Mouse (Mus musculus) lung, adult 2 months (tissue): ENCODE measurements around the gene Gm49322. TPM values are rescaled to one million over a fixed set of nuclear protein-coding genes. Genes with fewer than 3 reads are reported as not detected.
"Not testable (repeated sequence)": the region's sequence is repeated elsewhere in the genome, so short reads cannot be mapped to it uniquely, and the experiment has no call there.

Source experiments
- DNase-seq: peaks from one replicate; pipeline ENCODE4 v3.0.0; 2022
- H3K4me1 ChIP-seq: fragments of 200-500 bp; 2 replicates; pipeline ENCODE4 v1.6.1; 2011; ENCODE audit warnings: low read length; ENCODE audit not compliant: control insufficient read depth, insufficient read depth
- H3K4me3 ChIP-seq: fragments of 200-500 bp; replicated peaks from 2 replicates; pipeline ENCODE3; 2011; ENCODE audit warnings: low read depth, mild to moderate bottlenecking, control low read depth, low read length; ENCODE audit errors: extremely low read depth
- CTCF ChIP-seq: fragments of 200-500 bp; IDR thresholded peaks from 2 replicates; pipeline ENCODE4 v1.5.1; 2011; ENCODE audit warnings: mild to moderate bottlenecking, low read length, control low read depth; ENCODE audit not compliant: insufficient read depth
- POLR2A ChIP-seq: fragments of 200-500 bp; IDR thresholded peaks from 2 replicates; pipeline ENCODE4 v1.6.1; 2011; ENCODE audit warnings: low read depth, mild to moderate bottlenecking, control low read depth, low read length, borderline replicate concordance; ENCODE audit errors: extremely low read depth
- WGBS: fragments of 180-500 bp; shearing (Covaris S2); methylation state at CpG from one replicate; pipeline ENCODE4 v1.1.7; 2018; 5-methylcytosine and 5-hydroxymethylcytosine counted together
- polyA plus RNA-seq: library from polyadenylated mRNA; depleted of rRNA; stranded (reverse); fragments of >200 nt; gene quantifications from 2 replicates; pipeline ENCODE4 v1.2.3, GENCODE M21; 2012

Gm49322 gene
- polyA plus RNA-seq, 1 experiment: 2.2 TPM

DNA sequence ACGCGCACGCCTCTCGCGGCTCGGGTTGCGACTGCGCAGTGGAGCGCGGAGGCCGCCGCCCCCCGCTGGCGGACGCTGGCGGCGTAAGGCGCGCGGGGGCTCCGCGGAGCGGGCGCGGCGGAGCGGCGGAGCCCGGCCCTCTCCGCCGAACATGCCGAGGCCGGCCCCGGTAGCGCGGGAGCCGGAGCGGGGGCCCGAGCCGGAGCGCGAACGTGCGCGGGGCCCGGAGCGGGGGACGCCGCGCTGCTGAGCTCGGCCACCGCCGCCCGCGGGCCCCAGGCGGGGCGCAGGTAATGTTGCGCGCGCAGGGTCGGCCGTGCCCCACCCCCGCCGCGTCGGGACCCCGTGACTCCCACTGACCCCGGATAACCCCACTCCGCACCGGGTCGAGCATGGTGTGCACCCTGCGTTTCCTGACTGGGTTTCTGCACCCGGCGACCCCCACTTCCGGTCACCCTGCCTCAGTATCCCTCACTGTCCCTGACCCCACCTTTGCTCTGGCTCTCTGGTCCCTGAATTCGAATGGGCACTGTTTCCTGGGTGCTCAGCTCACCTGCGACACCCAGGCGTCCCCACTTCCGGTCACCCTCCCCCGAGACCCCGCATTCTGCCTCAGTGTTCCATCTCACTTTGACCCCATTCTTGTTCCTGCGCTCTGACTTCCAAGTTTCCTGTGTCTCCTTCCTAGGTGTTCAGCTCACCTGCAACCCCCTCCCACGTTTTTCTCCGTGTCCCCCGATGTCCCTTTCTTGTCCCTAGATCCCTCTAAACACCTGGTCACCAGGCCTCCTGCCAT is 17.0 kb downstream of the Gm49322 start, which contains the start of gene Csnk1g2:
Csnk1g2 (plus strand) TSS at position 178 of the 796 bp plus-strand sequence.
- TF ChIP-seq CTCF (no peak), POLR2A (peak; percentile 48; the same call in 1 of the 2 replicates)
- Histone ChIP-seq H3K4me3 (peak within 1 kb of the TSS; percentile 93), H3K4me1 (peaks cover 7% of the 10 kb centered on the region; the same call in 1 of the 2 replicates)
- DNase-seq: peak; percentile 60
- 1% methylated on average over 84 of the region's 85 CpGs for WGBS

DNA sequence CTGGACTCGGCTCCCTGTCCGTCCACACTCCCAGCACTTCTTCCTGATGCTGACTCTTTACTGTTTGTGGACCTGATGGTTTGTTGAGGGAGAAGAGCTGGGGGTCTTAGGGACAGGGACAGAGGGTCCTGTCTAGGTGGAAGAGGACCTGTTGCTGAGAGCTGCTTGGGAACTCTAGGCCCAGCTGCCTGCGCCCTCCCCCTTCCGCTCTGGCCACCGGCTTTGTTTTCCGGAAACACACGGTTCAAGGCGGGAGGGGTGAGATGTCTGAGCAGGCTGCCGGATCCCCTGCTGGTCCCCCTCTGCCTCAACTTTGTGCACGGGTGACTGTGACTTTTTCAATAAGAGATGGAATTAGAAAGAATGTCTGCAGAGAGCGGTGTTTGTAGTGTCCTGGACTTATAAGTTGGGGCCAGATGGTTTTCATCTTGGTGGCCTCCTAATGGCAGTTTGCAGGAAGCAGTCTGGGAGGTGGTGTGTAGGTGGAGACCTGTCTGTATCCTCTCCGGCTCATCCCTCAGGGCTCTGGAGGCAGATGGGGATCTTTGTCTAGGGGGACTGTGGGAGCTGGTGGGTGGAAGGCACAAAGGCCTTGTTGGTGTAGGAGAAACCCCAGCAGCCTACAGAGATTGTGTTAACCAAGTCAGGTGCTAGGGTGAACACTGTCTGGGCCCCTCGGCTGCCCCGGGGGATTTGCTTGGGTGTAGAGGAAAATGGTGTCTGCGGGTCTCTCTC is 17.8 kb downstream of the Gm49322 start:
- Histone ChIP-seq H3K4me1 (peaks cover 8% of the 10 kb centered on the region; the same call in 1 of the 2 replicates), H3K4me3 (peak overlapping the region; percentile 93)
- TF ChIP-seq CTCF (no peak), POLR2A (peak; percentile 60; the same call in 1 of the 2 replicates)
- DNase-seq: no peak
- 9% methylated on average over 15 of the region's 15 CpGs for WGBS

- no peak for DNase-seq
- Histone ChIP-seq H3K4me3 (no peak overlapping the region), H3K4me1 (peaks cover 19% of the 10 kb centered on the region)
- WGBS: 81% methylated on average over 4 of the region's 4 CpGs
- no peak for TF ChIP-seq POLR2A
Measured at GRCm38 (mm10) chr10:80625764-80626163, 19.9 kb downstream of the Gm49322 start.

DNA sequence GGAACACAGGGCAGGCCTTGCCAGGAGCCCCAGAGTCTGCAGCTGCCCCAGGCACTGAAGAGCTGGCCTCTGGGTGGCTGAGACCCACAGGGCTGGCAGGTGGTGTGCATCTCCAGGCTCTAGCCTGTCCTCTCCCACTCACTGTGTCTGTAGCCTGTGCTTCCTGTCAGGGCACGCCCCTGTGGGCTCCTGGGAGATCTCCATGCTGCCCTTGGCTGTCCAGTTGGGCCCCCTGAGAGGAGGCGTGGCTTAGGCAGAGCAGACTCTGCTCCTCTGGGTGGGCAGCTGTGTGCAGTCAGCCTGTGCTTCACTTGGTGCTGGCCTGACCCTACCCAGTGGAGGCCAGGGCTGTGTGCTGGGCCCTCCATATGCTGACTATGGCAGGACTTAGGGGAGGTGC is 21.9 kb downstream of the Gm49322 start:
- no peak for DNase-seq
- TF ChIP-seq POLR2A: no peak
- H3K4me3 ChIP-seq: no peak overlapping the region
- peaks cover 19% of the 10 kb centered on the region for H3K4me1 ChIP-seq
- 31% methylated on average over 2 of the region's 2 CpGs for WGBS

GRCm38 (mm10) chr10:80628925-80629324 is 23.1 kb downstream of the Gm49322 start:
- H3K4me1 ChIP-seq: peaks cover 13% of the 10 kb centered on the region
- WGBS: 77% methylated on average over 9 of the region's 9 CpGs
- no peak for DNase-seq
- TF ChIP-seq CTCF (no peak), POLR2A (no peak)
- H3K4me3 ChIP-seq: no peak overlapping the region

DNA sequence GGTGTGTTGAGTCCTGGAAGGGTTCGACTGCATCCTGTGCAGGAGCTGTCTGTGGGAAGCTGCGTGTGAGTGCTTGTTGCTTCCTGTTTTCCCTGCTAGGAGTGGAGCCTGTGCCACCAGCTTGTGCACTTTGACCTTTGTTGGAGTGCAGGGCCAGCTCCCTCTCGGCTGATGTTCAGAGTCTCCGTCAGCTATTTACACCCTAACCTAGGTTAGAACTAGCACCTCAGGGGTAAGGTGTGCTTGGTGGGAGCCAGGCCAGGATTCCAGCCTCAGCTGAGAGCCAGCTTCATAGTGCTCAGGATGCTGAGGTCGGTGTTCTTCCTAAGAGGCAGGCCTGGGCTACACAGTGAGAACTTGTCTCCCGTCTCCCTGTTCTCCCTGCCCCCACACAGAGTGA is 29.5 kb downstream of the Gm49322 start:
- TF ChIP-seq CTCF (no peak), POLR2A (no peak)
- H3K4me1 ChIP-seq: peaks cover 1% of the 10 kb centered on the region; the same call in 1 of the 2 replicates
- WGBS: 69% methylated on average over 6 of the region's 6 CpGs
- H3K4me3 ChIP-seq: no peak overlapping the region
- no peak for DNase-seq

DNA sequence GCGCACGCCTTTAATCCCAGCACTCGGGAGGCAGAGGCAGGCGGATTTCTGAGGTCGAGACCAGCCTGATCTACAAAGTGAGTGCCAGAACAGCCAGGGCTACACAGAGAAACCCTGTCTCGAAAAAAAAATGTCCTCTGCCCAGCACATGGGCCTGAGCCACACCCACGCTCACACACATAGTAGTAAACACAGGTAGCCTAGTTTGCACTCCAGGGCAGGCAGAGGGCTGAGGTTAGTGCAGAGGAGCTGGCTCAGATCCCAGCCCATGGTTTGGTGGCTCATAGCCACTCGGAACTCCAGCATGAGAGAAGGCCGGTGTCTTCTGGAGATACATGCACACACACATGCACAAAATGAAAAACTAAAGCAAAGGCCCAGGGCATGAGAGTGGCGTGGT is 41.1 kb downstream of the Gm49322 start:
- TF ChIP-seq CTCF: no peak
- no peak for TF ChIP-seq POLR2A
- WGBS: 86% methylated on average over 10 of the region's 10 CpGs
- Histone ChIP-seq H3K4me1 (no peaks in the 10 kb centered on the region), H3K4me3 (no peak overlapping the region)
- DNase-seq: no peak

- H3K4me1 ChIP-seq: not testable (repeated sequence)
- WGBS: 89% methylated on average over 6 of the region's 6 CpGs
Measured at GRCm38 (mm10) chr10:80649910-80650309, 44.1 kb downstream of the Gm49322 start.

GRCm38 (mm10) chr10:80650392-80650791 is 44.6 kb downstream of the Gm49322 start:
- no peak for DNase-seq
- TF ChIP-seq CTCF (no peak), POLR2A (no peak)
- WGBS: 92% methylated on average over 10 of the region's 10 CpGs
- Histone ChIP-seq H3K4me1 (0 out of 2 replicates have a peak, but pooled peaks cover 2% of the 10 kb centered on the region), H3K4me3 (no peak overlapping the region)

More at GRCm38 (mm10) chr10:80649910-80650309, 44.1 kb downstream of the Gm49322 start:
- DNase-seq, H3K4me3 ChIP-seq: not testable (repeated sequence)

GRCm38 (mm10) chr10:80653156-80653720 is 47.4 kb downstream of the Gm49322 start:
- Histone ChIP-seq H3K4me1 (peaks cover 8% of the 10 kb centered on the region; the same call in 1 of the 2 replicates), H3K4me3 (no peak overlapping the region)
- TF ChIP-seq CTCF: no peak
- no peak for TF ChIP-seq POLR2A
- DNase-seq: no peak
- WGBS: 82% methylated on average over 6 of the region's 6 CpGs
